Mouse (Mus musculus): ENCODE measurements around the gene Gcsam. TPM values are rescaled to one million over a fixed set of nuclear protein-coding genes. Genes with fewer than 3 reads are reported as not detected.

The Gcsam gene
- total RNA-seq, 2 experiments from 2014 or later, result 0.12 to 0.19 TPM

- intact Hi-C loops (cut with DNase I), result no loop called here
- no peak for DNase-seq
Observed at GRCm38 (mm10) chr16:45641301-45641700, 31.1 kb downstream of the Gcsam start.

- no peak for DNase-seq
- intact Hi-C loops (cut with DNase I), result no loop called here
Observed at GRCm38 (mm10) chr16:45643944-45644343, 33.8 kb downstream of the Gcsam start.

GRCm38 (mm10) chr16:45644380-45644779, 34.2 kb downstream of the Gcsam start:
- intact Hi-C loops (cut with DNase I), result no loop called here
- peak in 1 of 2 experiments; percentile 17 for DNase-seq

GRCm38 (mm10) chr16:45651497-45651896, 41.3 kb downstream of the Gcsam start:
- intact Hi-C loops (cut with DNase I), result no loop called here

GRCm38 (mm10) chr16:45653009-45653933, 43.1 kb downstream of the Gcsam start:
- intact Hi-C loops (cut with DNase I), result no loop called here

More at GRCm38 (mm10) chr16:45651497-45651896, 41.3 kb downstream of the Gcsam start:
- no peak for DNase-seq

GRCm38 (mm10) chr16:45653934-45654332, 43.8 kb downstream of the Gcsam start, which contains the start of gene BC016579:
Gene BC016579, minus strand, starts transcription at chr16:45654068.
- no peak for DNase-seq
- intact Hi-C loops (cut with DNase I), result no loop called here

More at GRCm38 (mm10) chr16:45653009-45653933, 43.1 kb downstream of the Gcsam start:
- no peak for DNase-seq

GRCm38 (mm10) chr16:45654465-45654864, 44.3 kb downstream of the Gcsam start:
- intact Hi-C loops (cut with DNase I), result no loop called here
- DNase-seq, result no peak

GRCm38 (mm10) chr16:45657574-45658159, 47.5 kb downstream of the Gcsam start:
- no peak for DNase-seq
- intact Hi-C loops (cut with DNase I), result no loop called here

- intact Hi-C loops (cut with DNase I), result no loop called here
- DNase-seq, result no peak
Observed at GRCm38 (mm10) chr16:45658248-45658647, 48.1 kb downstream of the Gcsam start.

GRCm38 (mm10) chr16:45659596-45659995, 49.4 kb downstream of the Gcsam start:
- DNase-seq, result no peak
- intact Hi-C loops (cut with DNase I), result no loop called here

- intact Hi-C loops (cut with DNase I), result no loop called here
- no peak for DNase-seq
Observed at GRCm38 (mm10) chr16:45662381-45662780, 52.2 kb downstream of the Gcsam start.

- no peak for DNase-seq
- intact Hi-C loops (cut with DNase I), result no loop called here
Observed at GRCm38 (mm10) chr16:45666136-45666535, 56.0 kb downstream of the Gcsam start.

GRCm38 (mm10) chr16:45668178-45668577, 58.0 kb downstream of the Gcsam start:
- no peak for DNase-seq
- intact Hi-C loops (cut with DNase I), result no loop called here

- no peak for DNase-seq
- intact Hi-C loops (cut with DNase I), result no loop called here
Observed at GRCm38 (mm10) chr16:45670005-45670404, 59.8 kb downstream of the Gcsam start.

Other genes with a start within 250 kb of the Gcsam start
- 10 to 100 TPM; 62.9 to 68.0 TPM for gene Cd200, start 201.3 kb upstream of the Gcsam start, total RNA-seq (2021)
- not detected for gene Gm609, start 117.4 kb upstream of the Gcsam start, total RNA-seq (2021)
- gene Gm17783, start 78.3 kb upstream of the Gcsam start, total RNA-seq (2021), result not detected
- gene Slc9c1, start 75.1 kb upstream of the Gcsam start, total RNA-seq (2021), result not detected
- gene BC016579, start 43.7 kb downstream of the Gcsam start, total RNA-seq (2021), result not detected
- gene Tmprss7, start 83.3 kb downstream of the Gcsam start, total RNA-seq (2021), result not detected
- under 1 TPM; 0.38 to 0.54 TPM for gene Tagln3, start 114.2 kb downstream of the Gcsam start, total RNA-seq (2021)
- 10 to 100 TPM; 17.3 to 18.9 TPM for gene Abhd10, start 132.6 kb downstream of the Gcsam start, total RNA-seq (2021)

Data from heart, postnatal 14 days (tissue).